Mouse (Mus musculus) brain, embryonic 14.5 days (tissue): Measurements from ENCODE around the gene Ttc25.

Experiments
- CTCF ChIP-seq: fragments of 200-500 bp; IDR thresholded peaks from 2 replicates; pipeline ENCODE4 v1.5.1; 2012; ENCODE audit warnings: inconsistent platforms, mild to moderate bottlenecking, moderate library complexity, borderline replicate concordance; ENCODE audit not compliant: insufficient read depth, insufficient read length; ENCODE audit errors: extremely low read depth
- POLR2A ChIP-seq: fragments of 200-500 bp; IDR thresholded peaks from 2 replicates; pipeline ENCODE4 v1.6.1; 2012; ENCODE audit warnings: mild to moderate bottlenecking, inconsistent platforms, borderline replicate concordance; ENCODE audit not compliant: poor library complexity, insufficient read depth, insufficient read length, severe bottlenecking; ENCODE audit errors: extremely low read depth

DNA sequence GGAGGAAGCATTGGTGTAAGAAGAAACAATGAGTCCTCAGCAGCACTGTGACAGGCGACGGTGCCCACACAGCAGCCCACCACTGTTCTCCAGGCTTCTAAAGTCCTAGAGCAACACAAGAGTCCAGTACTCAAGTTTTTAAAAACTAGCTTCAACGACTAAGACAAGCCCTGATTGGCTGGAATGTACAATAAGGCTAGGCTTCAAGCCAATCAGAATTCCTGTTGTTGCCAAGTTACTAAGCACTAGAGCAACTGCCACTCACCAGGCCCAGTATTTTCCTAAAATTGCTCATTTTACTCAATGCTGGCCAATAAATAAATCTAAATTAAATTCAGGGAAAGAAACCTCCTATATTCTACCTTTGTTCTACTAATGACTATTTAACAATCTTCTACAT lies 67.8 kb downstream of the Ttc25 start:
- TF ChIP-seq POLR2A (no peak), CTCF (no peak)
